Mouse (Mus musculus) left cerebral cortex, postnatal 36 days (tissue): ENCODE results near the gene Stc2. TPM values are rescaled to one million over a fixed set of nuclear protein-coding genes. Genes with fewer than 3 reads are reported as not detected.
A peak's percentile ranks its signal among the peaks of the same experiment; 100 is the strongest.

ENCODE experiments used
- DNase-seq, 2 experiments: peaks; one replicate each; pipeline ENCODE4 v3.0.0; 2021 to 2022; ENCODE audit warnings: low spot score in 2 of 2, mixed read lengths in 1 of 2
- intact Hi-C: fragments of 180-260 bp; cut with DNase I; formaldehyde crosslinking; loops from one replicate; pipeline ENCODE4 v1.15.1; 2025
- total RNA-seq, 2 experiments: library from RNA; stranded (reverse); gene quantifications; 2 replicates each; pipeline ENCODE4 v1.2.3; 2021

The Stc2 gene
- total RNA-seq = 1 to 10 TPM; 1.1 to 2.3 TPM

- DNase-seq = peak; percentile 43 to 57
- intact Hi-C loops = loop anchor here (5.0 kb wide), 2 partner anchors 122 to 233 kb away; no protein-coding TSS in a partner anchor
These were observed at the start of gene Stc2 for GRCm38 (mm10) chr11:31369648-31370286. Gene Stc2, minus strand, starts transcription at chr11:31370074.

- intact Hi-C loops = no loop called here
- DNase-seq = no peak
These were observed 47.2 kb upstream of the Stc2 start for GRCm38 (mm10) chr11:31417071-31417470.

DNA sequence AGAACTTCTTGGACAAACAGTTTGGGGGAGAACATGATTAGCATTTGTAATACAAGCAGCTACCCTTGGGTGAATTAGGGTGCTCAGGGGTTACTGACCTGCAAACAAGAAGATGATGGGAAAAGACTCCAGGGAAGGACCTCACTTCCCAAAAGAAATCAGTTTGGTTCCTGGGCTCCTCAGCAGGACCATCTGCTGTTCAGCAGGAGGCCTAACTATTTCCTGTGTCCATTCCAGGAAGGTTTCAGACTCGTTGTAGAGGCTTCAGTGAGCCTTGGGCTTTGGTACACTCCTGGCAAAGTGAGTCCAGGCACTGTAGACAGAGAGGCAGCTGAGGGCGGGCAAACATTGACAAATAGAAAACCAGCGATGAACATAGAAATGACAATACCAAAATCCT is 42.5 kb upstream of the Stc2 start:
- intact Hi-C loops = no loop called here

DNA sequence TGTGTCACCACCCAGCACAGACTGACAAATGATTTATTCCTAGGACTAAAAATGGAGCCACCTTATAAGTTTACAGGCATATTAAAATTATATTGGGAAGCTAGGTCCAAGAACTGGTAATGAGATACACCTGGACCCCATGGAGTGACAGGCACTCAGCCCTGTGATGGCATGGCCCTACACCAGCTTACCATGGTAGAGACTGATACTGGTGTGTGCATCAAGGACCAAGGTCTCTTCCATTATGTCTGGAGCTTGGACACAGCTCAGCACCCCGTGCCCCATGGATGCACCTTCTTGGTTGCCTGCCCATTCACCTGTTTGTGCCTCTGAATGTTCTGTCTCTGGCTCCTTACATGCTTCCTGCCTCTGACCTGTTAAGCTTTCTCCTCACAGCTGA is 36.9 kb upstream of the Stc2 start:
- intact Hi-C loops = no loop called here
- DNase-seq = no peak

More for the DNA sequence above, 42.5 kb upstream of the Stc2 start:
- DNase-seq = no peak

GRCm38 (mm10) chr11:31403080-31403479 is 33.2 kb upstream of the Stc2 start:
- DNase-seq = no peak
- intact Hi-C loops = no loop called here

- DNase-seq = no peak
- intact Hi-C loops = no loop called here
These were observed 28.7 kb upstream of the Stc2 start for GRCm38 (mm10) chr11:31398604-31399003.

DNA sequence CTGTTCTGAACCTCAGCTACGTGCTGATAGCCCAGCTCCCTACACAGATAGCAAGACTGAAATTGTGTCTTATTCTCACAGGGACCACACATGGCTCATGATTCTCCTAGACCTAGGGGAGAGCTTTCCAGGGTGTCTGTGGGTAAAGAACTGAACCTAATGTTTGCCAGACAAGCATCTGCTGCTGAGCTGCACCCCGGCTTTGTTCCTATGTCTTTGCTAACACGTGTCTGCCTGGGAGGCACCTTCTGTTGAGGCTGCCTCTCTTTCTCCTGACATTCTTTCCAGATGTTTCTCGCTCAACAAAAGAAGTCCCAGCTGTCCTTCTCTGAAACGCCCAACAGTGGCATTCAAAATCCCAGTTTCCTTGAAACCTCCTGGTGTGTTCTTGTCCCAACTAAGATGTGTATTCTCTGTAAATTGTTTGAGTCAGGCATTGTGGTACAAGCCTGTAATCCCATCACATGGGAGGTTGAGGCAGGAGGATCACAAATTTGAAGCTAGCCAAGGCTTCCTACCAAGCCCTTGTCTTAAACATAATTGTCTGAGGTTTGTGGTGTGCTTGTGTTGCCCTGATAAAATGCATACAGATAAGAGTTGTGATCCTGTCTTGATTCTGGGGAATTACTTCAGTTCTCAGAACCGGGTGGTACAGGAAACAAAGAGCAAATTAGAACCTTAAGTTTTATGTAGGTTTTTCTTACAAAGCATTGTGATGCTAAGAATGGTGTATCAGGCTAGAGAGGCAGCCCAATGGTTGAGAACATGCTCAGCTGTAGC is 27.0 kb upstream of the Stc2 start:
- intact Hi-C loops = no loop called here
- DNase-seq = no peak

GRCm38 (mm10) chr11:31394026-31394425 is 24.2 kb upstream of the Stc2 start:
- no peak for DNase-seq
- intact Hi-C loops = no loop called here

DNA sequence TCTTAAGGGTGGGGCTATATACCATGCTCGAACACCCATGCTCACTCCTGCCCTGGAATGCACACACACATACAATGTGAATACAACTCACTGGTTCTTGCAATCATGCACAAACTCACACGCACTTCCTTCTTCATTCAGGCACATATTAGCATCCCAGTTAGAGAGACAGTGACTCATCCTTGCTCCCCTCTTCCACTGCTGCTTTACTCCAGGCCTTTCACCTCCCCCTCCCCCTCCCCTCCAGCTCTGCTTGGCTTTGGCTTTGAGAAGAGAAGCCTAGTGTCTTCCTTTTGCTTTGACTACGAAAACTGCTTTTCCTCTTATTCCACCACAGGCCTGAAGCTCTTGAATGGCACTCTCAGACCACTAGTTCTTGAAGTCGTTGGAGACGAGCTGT is 22.5 kb upstream of the Stc2 start:
- intact Hi-C loops = no loop called here

DNA sequence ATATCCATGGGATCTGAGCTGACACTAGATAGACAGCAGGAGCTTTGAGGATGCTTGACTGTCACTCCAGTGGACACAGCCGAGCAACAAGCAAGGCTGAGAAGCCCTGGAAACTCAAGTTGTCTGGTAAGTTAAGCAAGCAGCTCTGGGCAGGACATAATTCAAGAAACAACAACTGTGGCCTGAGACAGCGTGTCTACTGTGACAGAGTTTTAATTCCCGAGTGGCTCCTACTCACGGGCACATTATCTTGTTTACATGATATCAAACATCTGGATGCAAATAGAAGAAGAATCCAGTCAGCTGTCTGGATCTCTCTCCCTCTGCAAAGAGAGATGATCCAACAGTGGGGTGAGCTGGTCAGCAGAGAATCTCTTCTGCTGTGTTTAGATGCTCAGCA is 19.0 kb upstream of the Stc2 start:
- intact Hi-C loops = no loop called here

More for the DNA sequence above, 22.5 kb upstream of the Stc2 start:
- no peak for DNase-seq

DNA sequence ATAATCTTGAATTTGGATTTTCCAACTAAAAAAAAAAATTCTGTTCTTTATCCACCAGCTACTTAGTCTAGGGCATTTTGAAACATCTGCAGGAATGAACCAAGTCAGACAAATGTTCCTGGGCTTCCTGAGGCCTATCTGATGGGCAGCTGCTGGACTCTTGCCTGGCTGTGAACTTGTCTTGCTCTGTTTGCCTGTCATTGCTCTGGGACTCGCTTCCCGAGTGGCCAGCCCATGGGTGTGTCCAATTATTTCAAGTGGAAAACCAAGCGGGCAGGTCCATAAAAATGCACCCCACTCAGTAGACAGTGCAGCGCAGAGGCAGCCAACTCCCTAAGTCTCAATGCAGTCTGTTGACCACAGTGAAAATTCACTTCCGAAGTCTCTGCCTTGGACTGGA is 17.7 kb upstream of the Stc2 start:
- intact Hi-C loops = no loop called here

More for the DNA sequence above, 19.0 kb upstream of the Stc2 start:
- DNase-seq = no peak

GRCm38 (mm10) chr11:31386571-31386970 is 16.7 kb upstream of the Stc2 start:
- intact Hi-C loops = no loop called here
- DNase-seq = no peak

More for the DNA sequence above, 17.7 kb upstream of the Stc2 start:
- no peak for DNase-seq

- intact Hi-C loops = no loop called here
These were observed 14.1 kb upstream of the Stc2 start for GRCm38 (mm10) chr11:31383968-31384367.

GRCm38 (mm10) chr11:31382145-31382544 is 12.3 kb upstream of the Stc2 start:
- DNase-seq = no peak
- intact Hi-C loops = no loop called here

More at GRCm38 (mm10) chr11:31383968-31384367, 14.1 kb upstream of the Stc2 start:
- DNase-seq = no peak

- DNase-seq = no peak
- intact Hi-C loops = loop anchor here (5.0 kb wide), 1 partner anchor 126 kb away; no protein-coding TSS in a partner anchor
These were observed 3.6 kb upstream of the Stc2 start for GRCm38 (mm10) chr11:31373438-31373837.

DNA sequence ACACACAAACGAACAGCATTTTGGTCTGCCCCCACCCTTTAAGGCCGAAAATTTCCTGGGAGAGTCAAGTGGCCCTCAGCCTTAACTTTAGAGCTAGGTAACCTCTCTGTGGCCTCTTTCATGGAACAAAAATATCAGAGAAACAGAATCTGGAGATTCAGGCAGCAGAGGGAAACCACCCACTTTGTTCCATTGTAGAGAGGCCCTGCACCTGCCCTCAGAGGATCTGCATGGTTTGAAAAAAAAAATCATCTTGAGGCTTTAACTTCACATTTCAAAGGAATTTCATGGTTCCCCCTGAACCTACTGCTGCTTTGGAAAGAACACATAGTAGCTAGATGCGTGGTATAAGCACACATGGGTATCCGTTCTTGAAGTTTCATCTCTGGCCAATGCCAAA is 2.3 kb upstream of the Stc2 start:
- intact Hi-C loops = loop anchor here (5.0 kb wide), 1 partner anchor 125 kb away; no protein-coding TSS in a partner anchor
- no peak for DNase-seq

DNA sequence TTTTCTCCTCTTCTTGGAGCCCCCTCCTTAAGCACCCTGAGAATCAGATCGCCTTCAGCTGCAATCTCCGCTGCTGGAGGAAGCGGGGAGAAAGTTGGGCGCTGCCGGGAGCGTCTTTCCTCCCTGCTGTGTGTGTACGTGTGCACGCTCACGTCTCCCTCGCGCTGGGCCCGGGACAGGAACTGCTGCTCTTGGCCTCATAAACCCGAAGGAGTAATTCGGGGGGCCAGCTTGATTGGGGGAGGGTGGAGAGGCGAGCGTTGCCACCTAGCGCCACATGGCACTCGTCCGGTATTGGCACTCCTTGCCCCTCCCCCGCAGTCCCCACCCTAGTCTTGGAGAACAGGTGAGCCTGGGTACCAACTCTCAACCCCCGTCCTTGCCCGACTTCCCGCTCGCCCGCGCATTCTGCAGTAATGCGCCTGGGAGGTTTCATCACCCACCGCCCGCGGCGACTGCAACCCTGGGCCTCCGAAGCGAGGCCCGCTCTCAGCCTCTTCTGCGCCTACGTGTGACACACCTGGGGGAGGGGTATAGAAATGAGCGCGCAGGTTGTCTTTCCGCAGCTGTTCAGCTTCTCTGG is 1.5 kb upstream of the Stc2 start:
- intact Hi-C loops = loop anchor here (5.0 kb wide), 1 partner anchor 124 kb away; no protein-coding TSS in a partner anchor

DNA sequence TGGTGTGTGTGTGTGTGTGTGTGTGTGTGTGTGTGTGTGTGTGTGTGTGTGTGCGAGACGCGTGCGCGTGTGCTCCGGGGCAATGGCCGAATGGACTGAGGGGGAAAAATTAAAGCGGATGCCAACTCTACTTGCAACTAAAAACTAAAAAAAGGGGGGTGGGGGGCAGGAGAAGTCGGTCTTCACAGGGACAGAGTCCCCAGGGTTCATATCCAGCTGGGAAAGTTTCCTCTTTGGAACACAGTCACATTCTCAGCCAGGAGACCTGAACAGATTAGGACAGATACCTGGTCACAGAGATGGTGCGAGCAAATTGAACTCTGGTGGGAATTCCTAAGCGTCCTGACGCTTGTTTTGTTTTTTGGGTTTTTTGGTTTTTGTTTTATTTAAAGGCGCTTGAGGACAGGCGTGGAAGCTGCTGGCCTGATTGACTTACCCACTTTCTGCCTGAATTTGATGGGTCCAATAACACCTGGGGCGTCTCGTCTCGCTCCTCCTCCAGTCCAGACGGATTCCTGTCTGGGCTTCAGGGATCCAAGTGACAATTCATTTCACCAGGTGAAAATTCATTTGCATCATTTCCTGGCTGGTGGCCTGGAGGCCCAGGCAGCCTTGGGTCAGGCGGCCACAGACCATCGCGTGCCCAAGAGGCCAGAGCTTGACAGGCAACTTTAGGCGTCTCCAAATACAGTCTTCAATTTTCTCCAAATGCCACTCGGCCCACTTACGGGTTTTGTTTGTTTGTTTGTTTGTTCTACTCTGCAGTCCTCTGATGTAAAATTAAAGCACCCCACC is 759 bp upstream of the Stc2 start:
- no peak for DNase-seq

More for the DNA sequence above, 1.5 kb upstream of the Stc2 start:
- DNase-seq = peak in 1 of 2 experiments; percentile 10

GRCm38 (mm10) chr11:31368965-31369647 is 768 bp downstream of the Stc2 start:
- peak; percentile 42 to 66 for DNase-seq
- intact Hi-C loops = loop anchor here (5.0 kb wide), 1 partner anchor 233 kb away; no protein-coding TSS in a partner anchor

More for the DNA sequence above, 759 bp upstream of the Stc2 start:
- intact Hi-C loops = loop anchor here (5.0 kb wide), 1 partner anchor 123 kb away; no protein-coding TSS in a partner anchor
